Mouse (Mus musculus): ENCODE measurements at regions not wholly inside any gene's neighbourhood (a gene's known extent, or its start where the extent isn't known, plus 50 kb on each side); places are given as distances from the start of the nearest gene placed in this dataset.
"Not testable (repeated sequence)": the region's sequence is repeated elsewhere in the genome, so short reads cannot be mapped to it uniquely, and the experiment has no call there.

GRCm38 (mm10) chr1:117051311-117051710 is 248.5 kb downstream of the Gm19965 start:
- DNase-seq (ENCODE audit: low spot score) = not testable (repeated sequence)

GRCm38 (mm10) chr1:117067151-117067819 is 264.5 kb downstream of the Gm19965 start:
- no peak for DNase-seq (ENCODE audit: low spot score)

GRCm38 (mm10) chr1:117087136-117087535 is 284.4 kb downstream of the Gm19965 start:
- peak; percentile 67 for DNase-seq (ENCODE audit: low spot score)

DNA sequence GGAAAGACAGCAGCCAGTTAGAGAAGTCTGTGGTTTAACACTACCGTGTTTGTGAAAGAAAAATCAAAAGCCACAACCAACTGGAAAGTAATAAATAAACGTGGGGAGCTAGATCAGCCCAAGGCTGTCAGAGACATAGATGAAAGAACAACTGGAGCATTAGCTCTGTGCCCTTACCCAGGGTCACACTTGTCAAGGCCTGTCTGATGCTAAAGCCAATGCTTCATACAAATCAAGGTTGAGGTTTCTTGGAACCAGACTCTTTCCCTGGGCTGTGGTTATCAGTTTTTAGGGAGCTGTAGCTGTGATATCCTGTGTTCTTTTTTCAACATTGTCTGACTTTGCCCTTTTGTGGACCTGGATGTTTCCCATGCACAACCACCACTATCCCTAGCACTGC is 308.7 kb downstream of the Gm19965 start:
- no peak for DNase-seq (ENCODE audit: low spot score)

DNA sequence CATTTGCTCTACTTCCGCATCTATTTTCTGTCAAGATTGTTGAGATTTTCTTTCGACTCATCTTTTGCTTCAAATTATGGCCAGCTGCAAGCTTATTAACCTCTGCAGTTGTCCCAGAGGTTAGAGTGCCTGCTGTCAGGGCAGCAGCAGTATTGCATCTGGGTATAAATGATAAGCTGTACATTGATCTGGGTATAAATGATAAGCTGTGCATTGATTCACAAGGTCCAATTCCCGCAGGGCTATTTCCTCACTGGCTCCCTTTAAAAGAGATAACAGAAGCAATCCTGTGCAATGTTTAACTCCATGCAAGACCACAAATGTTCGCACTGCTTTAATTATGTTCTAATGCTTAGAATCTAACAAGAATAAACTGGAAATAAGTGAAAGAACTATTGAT is 311.1 kb downstream of the Gm19965 start:
- no peak for DNase-seq (ENCODE audit: low spot score)

GRCm38 (mm10) chr1:117122965-117123364 is 320.2 kb downstream of the Gm19965 start:
- DNase-seq (ENCODE audit: low spot score) = peak; percentile 33
